Mouse (Mus musculus) MEL (cell line): Measurements from ENCODE around the gene Rbm15.

ENCODE experiments used
- CHD1 ChIP-seq: IDR thresholded peaks from 2 replicates; pipeline ENCODE4 v1.6.1; 2012; ENCODE audit warnings: low read depth, mild to moderate bottlenecking, inconsistent platforms, low read length, improper control_type of control experiment
- CTCF ChIP-seq, 3 experiments: IDR thresholded peaks in 2 of 3; conservative IDR thresholded peaks in 1 of 3; 2 replicates each; pipeline ENCODE4 v1.5.1; 2011 to 2012; ENCODE audit warnings: low read length in 3 of 3, low read depth in 2 of 3, mild to moderate bottlenecking in 2 of 3, improper control_type of control experiment in 1 of 3, inconsistent platforms in 1 of 3, mixed read lengths in 1 of 3, moderate library complexity in 1 of 3; ENCODE audit not compliant: control insufficient read depth in 1 of 3, insufficient read depth in 1 of 3, poor library complexity in 1 of 3, severe bottlenecking in 1 of 3
- GATA1 ChIP-seq: IDR thresholded peaks from 2 replicates; pipeline ENCODE4 v1.6.1; 2011; ENCODE audit warnings: low read depth, low read length, improper control_type of control experiment
- MEF2A ChIP-seq: IDR thresholded peaks from 2 replicates; pipeline ENCODE4 v1.6.1; 2014; ENCODE audit warnings: low read depth, mild to moderate bottlenecking, inconsistent platforms, low read length, improper control_type of control experiment; ENCODE audit not compliant: poor library complexity, insufficient replicate concordance, severe bottlenecking; ENCODE audit errors: extremely low read depth
- POLR2A ChIP-seq, 2 experiments: IDR thresholded peaks; 2 replicates each; pipeline ENCODE4 v1.6.1; 2011 to 2012; ENCODE audit warnings: low read length in 2 of 2, mild to moderate bottlenecking in 2 of 2, control low read depth in 1 of 2, improper control_type of control experiment in 1 of 2, low read depth in 1 of 2, moderate library complexity in 1 of 2; ENCODE audit not compliant: control insufficient read depth in 1 of 2, insufficient read depth in 1 of 2, poor library complexity in 1 of 2

- no peak for TF ChIP-seq GATA1
- no peak for TF ChIP-seq POLR2A (IDR thresholded peaks at IDR 0.05; ENCODE audit: control insufficient read depth in 1 of 2, insufficient read depth in 1 of 2, low read depth in 1 of 2, low read length in 2 of 2, poor library complexity in 1 of 2)
- no peak for TF ChIP-seq MEF2A
- TF ChIP-seq CTCF (IDR thresholded peaks at IDR 0.05 in 2 of 3, conservative IDR thresholded peaks at IDR 0.05 in 1 of 3; ENCODE audit: control insufficient read depth in 1 of 3, insufficient read depth in 1 of 3, low read depth in 2 of 3, low read length in 3 of 3, poor library complexity in 1 of 3, severe bottlenecking in 1 of 3) = no peak
- no peak for TF ChIP-seq CHD1
Measured at GRCm38 (mm10) chr3:107378626-107379025, 45.2 kb upstream of the Rbm15 start.
